Mouse (Mus musculus) left cerebral cortex, postnatal 10 days (tissue): ENCODE results near the gene Apaf1. TPM values are rescaled to one million over a fixed set of nuclear protein-coding genes. Genes with fewer than 3 reads are reported as not detected.

ENCODE experiments used
- DNase-seq, 2 experiments: peaks; one replicate each; pipeline ENCODE4 v3.0.0; 2021 to 2022; ENCODE audit warnings: low spot score in 2 of 2, mixed read lengths in 1 of 2; ENCODE audit errors: extremely low spot score in 1 of 2
- intact Hi-C: fragments of 180-260 bp; cut with DNase I; formaldehyde crosslinking; loops from one replicate; pipeline ENCODE4 v1.15.1; 2025
- total RNA-seq, 2 experiments: library from RNA; stranded (reverse); gene quantifications; 2 replicates each; pipeline ENCODE4 v1.2.3; 2021

Gene Apaf1
- total RNA-seq, 2 experiments from 2014 or later = 18.2 to 19.3 TPM

- DNase-seq = no peak
- intact Hi-C loops = no loop called here
Observed at GRCm38 (mm10) chr10:90947608-90948373, 134.8 kb downstream of the Apaf1 start.

DNA sequence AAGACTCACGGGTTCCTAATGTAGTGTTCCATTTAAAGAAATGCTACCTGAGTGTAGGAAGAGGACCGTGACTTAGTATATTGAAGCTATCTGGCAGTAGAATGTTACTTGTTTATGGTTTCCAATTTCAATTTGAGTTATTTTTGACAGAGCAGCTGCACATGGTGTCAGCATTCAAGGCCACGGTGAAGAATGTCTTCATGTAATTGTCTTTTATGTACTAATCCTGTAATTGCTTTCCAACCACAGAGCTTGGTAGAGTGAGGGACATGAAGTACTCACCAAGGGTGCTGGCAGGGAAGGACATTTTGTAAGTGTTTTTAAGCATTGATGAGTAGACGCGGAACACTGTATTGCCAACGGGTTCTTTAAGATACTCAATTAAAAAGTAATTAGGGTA is 135.5 kb downstream of the Apaf1 start:
- no peak for DNase-seq
- intact Hi-C loops = no loop called here

DNA sequence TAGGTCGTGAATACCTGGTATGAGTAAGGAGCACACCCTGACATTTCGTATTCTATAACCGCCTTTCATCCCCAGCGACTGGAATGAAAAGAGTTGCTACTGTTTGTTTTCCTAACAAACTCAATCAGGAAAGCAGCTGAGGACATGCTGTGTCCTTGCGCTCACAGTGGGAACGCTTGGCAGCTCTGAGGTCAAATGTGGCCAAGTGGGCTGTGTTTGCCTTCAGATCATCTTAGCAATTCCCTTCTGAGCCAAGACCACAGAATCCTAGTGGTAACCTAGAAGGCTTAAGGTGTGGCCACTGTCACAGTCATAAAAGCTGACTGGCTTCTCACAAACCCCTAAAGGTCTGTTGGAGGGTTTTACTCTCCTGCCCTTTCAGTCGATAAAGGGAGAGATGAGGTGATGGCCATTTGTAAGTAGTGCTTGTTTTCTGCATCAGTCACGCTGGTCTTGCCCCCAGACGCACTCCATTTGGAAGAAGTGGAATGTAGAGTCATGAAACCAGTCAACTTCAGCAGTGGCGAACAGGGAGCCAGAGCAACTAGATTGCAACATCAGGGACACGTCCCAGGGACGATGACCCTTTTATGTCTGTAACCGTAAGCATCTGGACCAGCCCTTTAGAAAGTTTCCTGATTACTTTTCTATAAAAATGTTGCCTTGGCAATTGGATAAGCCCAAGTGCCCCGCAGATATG is 140.4 kb downstream of the Apaf1 start:
- DNase-seq = no peak
- intact Hi-C loops = no loop called here

DNA sequence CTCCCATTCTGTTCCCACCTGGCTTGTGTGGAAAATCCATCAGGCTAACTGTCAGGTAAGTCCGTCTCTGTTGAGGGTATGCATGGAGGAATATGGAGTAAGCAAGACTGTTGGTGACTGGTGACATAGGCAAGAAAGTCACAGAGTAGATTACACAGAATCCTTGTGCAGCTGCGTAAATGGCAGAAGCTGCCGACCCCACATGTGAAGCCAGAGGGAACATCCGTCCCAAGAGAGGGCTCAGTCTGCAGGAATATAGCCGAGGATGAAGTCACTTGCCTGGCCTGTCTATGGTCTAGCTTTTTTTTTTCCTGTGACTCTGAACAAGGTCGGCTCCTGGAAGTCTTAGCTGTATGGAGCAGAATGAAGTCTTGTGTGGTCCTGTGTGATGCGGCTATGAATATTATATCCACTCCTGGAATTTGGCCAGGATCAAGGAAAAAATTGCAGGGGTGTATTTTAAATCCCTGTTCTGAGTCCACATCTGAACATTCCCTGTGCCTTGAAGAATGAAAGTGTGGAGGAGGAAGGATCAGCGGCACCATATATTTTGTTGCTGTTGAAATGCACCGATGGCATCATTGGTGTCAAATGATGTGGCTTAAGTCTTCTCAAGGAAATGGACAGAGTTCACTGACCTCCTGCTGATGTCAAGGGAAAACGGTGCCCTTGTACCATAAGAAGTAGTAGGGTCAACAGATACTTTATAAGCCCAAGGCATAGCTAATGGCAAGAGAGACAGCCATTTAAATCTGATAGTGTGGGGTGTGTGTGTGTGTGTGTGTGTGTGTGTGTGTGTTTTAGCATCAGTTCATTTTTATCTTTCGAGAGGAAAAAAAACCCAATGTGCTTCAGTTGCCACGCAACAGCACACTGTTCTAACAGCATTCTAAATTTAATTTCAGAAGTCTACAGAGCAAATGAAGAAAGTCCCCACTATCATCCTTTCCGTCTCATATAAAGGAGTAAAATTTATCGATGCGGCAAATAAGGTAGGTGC is 141.7 kb downstream of the Apaf1 start:
- intact Hi-C loops = no loop called here
- DNase-seq = peak in 1 of 2 experiments; percentile 42

Other genes with a start within 250 kb of the Apaf1 start
- gene Ikbip, start 170 bp upstream of the Apaf1 start, total RNA-seq = 10 to 100 TPM; 10.7 TPM
- 100 to 1,000 TPM; 550 to 584 TPM for gene Slc25a3, start 41.3 kb upstream of the Apaf1 start, total RNA-seq
- 10 to 100 TPM; 36.6 to 38.2 TPM for gene Tmpo, start 98.5 kb upstream of the Apaf1 start, total RNA-seq